Mouse (Mus musculus) liver, postnatal 0 days (tissue): Measurements from ENCODE around the gene Pgam2. TPM values are rescaled to one million over a fixed set of nuclear protein-coding genes. Genes with fewer than 3 reads are reported as not detected.
"Not testable (repeated sequence)": the region's sequence is repeated elsewhere in the genome, so short reads cannot be mapped to it uniquely, and the experiment has no call there.

ENCODE experiments used
- ATAC-seq: fragments of 200-750 bp; cut with Nextera tagmentation; 2 replicates; pipeline ENCODE4 v1.8.0; 2017; ENCODE audit warnings: mild to moderate bottlenecking, moderate library complexity
- DNase-seq: peaks from one replicate; pipeline ENCODE4 v3.0.0-alpha.2; 2016
- H3K27ac ChIP-seq: fragments of 300-500 bp; sonication (generic); 2 replicates; pipeline ENCODE4 v1.5.1; 2014; ENCODE audit warnings: antibody characterized with exemption, moderate library complexity, mild to moderate bottlenecking, low read depth
- H3K27me3 ChIP-seq: fragments of 300-500 bp; sonication (generic); 2 replicates; pipeline ENCODE4 v1.6.1; 2014; ENCODE audit warnings: low read length, control low read depth, mixed read lengths; ENCODE audit not compliant: insufficient read depth
- H3K36me3 ChIP-seq: fragments of 300-500 bp; sonication (generic); replicated peaks from 2 replicates; pipeline ENCODE4 v1.6.1; 2014; ENCODE audit warnings: mild to moderate bottlenecking, control low read depth, low read length, moderate library complexity, mixed read lengths; ENCODE audit not compliant: insufficient read depth
- H3K4me1 ChIP-seq: fragments of 300-500 bp; sonication (generic); 2 replicates; pipeline ENCODE4 v1.6.1; 2014; ENCODE audit warnings: antibody characterized with exemption, mild to moderate bottlenecking, control low read depth; ENCODE audit not compliant: insufficient read depth
- H3K4me2 ChIP-seq: fragments of 300-500 bp; sonication (generic); 2 replicates; pipeline ENCODE4 v1.6.1; 2014; ENCODE audit warnings: low read depth, mild to moderate bottlenecking, low read length, moderate library complexity, mixed read lengths
- H3K4me3 ChIP-seq: fragments of 300-500 bp; sonication (generic); 2 replicates; pipeline ENCODE4 v1.5.1; 2014; ENCODE audit warnings: low read depth, low read length
- H3K9ac ChIP-seq: fragments of 300-500 bp; sonication (generic); replicated peaks from 2 replicates; pipeline ENCODE4 v1.6.1; 2014; ENCODE audit warnings: mild to moderate bottlenecking, moderate library complexity
- H3K9me3 ChIP-seq: fragments of 300-500 bp; sonication (generic); 2 replicates; pipeline ENCODE4 v1.6.1; 2016; ENCODE audit warnings: mild to moderate bottlenecking, control low read depth, low read length, mixed read lengths
- CTCF ChIP-seq: sonication (generic); IDR thresholded peaks from 2 replicates; pipeline ENCODE4 v1.5.1; 2016; ENCODE audit warnings: antibody characterized with exemption, low read depth
- EP300 ChIP-seq: IDR thresholded peaks from 2 replicates; pipeline ENCODE4 v1.6.1; 2016; ENCODE audit warnings: antibody characterized with exemption, low read depth, mild to moderate bottlenecking
- WGBS: fragments of 180-500 bp; shearing (Covaris S2); extraction: QIAGEN DNeasy Blood & Tissue Kit; methylation state at CpG from one replicate; pipeline ENCODE4 v1.1.7; 2014; ENCODE audit not compliant: insufficient replicate concordance; 5-methylcytosine and 5-hydroxymethylcytosine counted together
- polyA plus RNA-seq: library from polyadenylated mRNA; unstranded; fragments of >200 nt; fragmentation: Nextera tagmentation; extraction: Ambion mirVana; gene quantifications from 2 replicates; pipeline ENCODE4 v1.2.1, GENCODE M21; 2015

Gene Pgam2
- polyA plus RNA-seq, 1 experiment from 2014 or later = 1.1 TPM

DNA sequence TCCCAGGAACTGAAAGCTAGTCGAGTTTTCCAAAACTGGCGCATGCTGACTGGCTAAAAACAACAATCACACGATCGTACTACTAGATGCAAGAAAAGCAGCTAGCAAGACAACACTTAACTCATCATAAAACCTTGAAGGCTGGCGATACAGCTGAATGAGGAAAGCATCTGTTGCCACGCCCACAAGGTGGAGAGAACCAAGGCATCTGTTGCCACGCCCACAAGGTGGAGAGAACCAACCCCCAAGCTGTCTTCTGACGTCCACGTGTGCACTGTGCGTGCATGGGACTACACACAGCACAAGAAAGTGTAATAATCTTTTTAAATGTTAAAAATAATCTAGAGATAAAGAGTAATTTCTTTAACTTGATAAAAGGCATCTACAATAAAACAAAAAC lies 9.8 kb upstream of the Pgam2 start:
- 73% methylated on average over 10 of the region's 10 CpGs for WGBS
- H3K27me3 ChIP-seq = no peaks in the 10 kb centered on the region
- no peak overlapping the region for H3K4me3 ChIP-seq
- no peak for DNase-seq
- no peaks in the 10 kb centered on the region for H3K9me3 ChIP-seq
- ATAC-seq = no peak
- H3K27ac ChIP-seq = no peak overlapping the region
- H3K9ac ChIP-seq = no peak overlapping the region
- no peaks in the 10 kb centered on the region for H3K36me3 ChIP-seq
- no peaks in the 10 kb centered on the region for H3K4me1 ChIP-seq
- no peak for TF ChIP-seq CTCF
- H3K4me2 ChIP-seq = no peak overlapping the region

DNA sequence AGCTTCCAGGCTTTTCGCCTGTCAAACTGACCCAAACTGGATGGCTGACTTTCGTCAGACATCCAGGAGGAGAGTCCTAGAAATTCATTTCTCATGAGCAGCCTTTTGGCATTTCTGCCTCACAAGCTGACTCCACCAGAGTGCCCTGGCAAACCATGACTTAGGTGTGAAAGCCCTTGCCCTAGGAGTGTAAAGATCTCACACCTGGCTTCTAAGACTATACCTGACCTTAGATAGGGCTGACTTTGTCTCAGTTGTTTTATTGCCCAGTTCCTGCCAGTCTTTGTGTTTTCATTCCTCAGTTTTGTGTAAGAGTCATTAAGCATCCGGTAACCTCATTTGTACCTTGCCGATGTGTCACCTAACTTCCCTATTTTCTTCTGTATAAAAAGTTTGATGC lies 6.0 kb upstream of the Pgam2 start:
- 82% methylated on average over 4 of the region's 4 CpGs for WGBS
- DNase-seq, H3K4me2 ChIP-seq, H3K27me3 ChIP-seq, H3K9me3 ChIP-seq, H3K4me1 ChIP-seq, H3K36me3 ChIP-seq, H3K4me3 ChIP-seq, H3K9ac ChIP-seq, ATAC-seq, H3K27ac ChIP-seq: not testable (repeated sequence)

DNA sequence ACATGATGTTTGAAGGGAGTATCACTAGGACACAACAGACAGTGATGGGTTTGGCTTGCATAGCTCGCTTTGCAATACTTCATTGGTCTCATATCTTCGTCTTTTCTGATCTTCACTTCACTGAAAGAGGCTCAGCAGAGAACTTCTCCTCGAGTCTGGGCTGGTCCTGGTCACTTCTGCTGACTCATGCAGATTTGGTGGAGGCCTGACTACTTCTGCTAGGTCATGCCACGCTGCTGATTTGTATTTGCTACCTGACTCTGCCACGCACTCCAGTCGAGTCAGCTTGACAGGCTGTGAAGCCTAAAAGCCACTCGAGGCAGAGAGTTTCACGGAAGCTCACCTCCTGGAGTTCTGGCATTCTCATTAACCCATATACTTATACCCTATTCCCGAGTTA lies 4.4 kb upstream of the Pgam2 start:
- Histone ChIP-seq H3K36me3 (no peaks in the 10 kb centered on the region), H3K9me3 (no peaks in the 10 kb centered on the region), H3K4me3 (no peak overlapping the region), H3K27ac (no peak overlapping the region), H3K4me1 (peaks cover 6% of the 10 kb centered on the region), H3K27me3 (no peaks in the 10 kb centered on the region), H3K9ac (no peak overlapping the region), H3K4me2 (no peak overlapping the region)
- TF ChIP-seq EP300 = no peak
- TF ChIP-seq CTCF = no peak
- 75% methylated on average over 9 of the region's 9 CpGs for WGBS
- ATAC-seq (no peak), DNase-seq (no peak)

DNA sequence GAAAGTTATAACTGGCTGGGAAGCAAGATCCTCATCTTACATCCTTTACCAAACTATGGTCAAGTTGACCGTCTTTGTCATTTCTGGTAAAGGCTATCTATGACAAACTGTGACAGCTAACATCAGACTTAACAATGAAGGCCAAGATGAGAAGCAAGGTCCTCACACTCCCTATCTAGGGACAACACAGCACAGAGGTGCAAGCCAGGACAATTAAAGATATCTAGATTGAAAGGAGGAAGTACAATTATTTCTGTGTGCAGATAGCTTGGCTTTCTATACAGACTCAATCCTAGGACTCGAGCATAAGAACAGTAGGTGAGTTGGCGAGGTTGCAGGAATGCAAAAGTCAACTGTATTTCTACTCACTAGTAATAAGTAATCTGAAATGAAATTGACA lies 2.2 kb upstream of the Pgam2 start:
- H3K4me1 ChIP-seq = peaks cover 13% of the 10 kb centered on the region
- no peak overlapping the region for H3K9ac ChIP-seq
- no peak for DNase-seq
- no peak overlapping the region for H3K4me3 ChIP-seq
- no peak for ATAC-seq
- no peaks in the 10 kb centered on the region for H3K9me3 ChIP-seq
- no peak overlapping the region for H3K4me2 ChIP-seq
- WGBS = 53% methylated on average over 3 of the region's 3 CpGs
- no peaks in the 10 kb centered on the region for H3K27me3 ChIP-seq
- no peak overlapping the region for H3K27ac ChIP-seq
- TF ChIP-seq EP300 (no peak), CTCF (no peak)
- H3K36me3 ChIP-seq = peaks cover 5% of the 10 kb centered on the region

DNA sequence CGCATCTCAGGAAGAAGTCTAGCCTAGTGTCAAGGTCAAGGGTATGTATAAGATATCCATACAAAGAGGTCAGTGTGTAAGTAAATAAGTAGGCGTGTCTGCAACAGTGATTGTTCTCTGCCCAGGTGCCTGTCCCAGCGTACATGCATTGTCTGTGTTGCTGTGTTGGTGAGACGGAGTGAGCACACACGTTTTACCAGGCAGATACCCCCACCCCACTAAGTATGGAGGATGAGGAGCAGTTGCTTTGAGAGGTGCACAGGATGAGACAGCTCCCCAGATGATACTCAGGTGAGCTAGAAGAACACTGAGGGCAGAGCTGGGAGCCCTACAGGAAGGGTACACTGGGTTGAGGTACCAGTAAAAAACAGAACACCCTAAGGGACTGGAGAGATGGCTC lies 641 bp upstream of the Pgam2 start:
- DNase-seq = no peak
- Histone ChIP-seq H3K4me3 (no peak overlapping the region), H3K27me3 (no peaks in the 10 kb centered on the region), H3K36me3 (peaks cover 20% of the 10 kb centered on the region), H3K27ac (no peak overlapping the region), H3K9ac (no peak overlapping the region), H3K4me2 (no peak overlapping the region), H3K9me3 (no peaks in the 10 kb centered on the region), H3K4me1 (peaks cover 13% of the 10 kb centered on the region)
- TF ChIP-seq CTCF (no peak), EP300 (no peak)
- WGBS = 68% methylated on average over 5 of the region's 5 CpGs
- ATAC-seq = no peak

DNA sequence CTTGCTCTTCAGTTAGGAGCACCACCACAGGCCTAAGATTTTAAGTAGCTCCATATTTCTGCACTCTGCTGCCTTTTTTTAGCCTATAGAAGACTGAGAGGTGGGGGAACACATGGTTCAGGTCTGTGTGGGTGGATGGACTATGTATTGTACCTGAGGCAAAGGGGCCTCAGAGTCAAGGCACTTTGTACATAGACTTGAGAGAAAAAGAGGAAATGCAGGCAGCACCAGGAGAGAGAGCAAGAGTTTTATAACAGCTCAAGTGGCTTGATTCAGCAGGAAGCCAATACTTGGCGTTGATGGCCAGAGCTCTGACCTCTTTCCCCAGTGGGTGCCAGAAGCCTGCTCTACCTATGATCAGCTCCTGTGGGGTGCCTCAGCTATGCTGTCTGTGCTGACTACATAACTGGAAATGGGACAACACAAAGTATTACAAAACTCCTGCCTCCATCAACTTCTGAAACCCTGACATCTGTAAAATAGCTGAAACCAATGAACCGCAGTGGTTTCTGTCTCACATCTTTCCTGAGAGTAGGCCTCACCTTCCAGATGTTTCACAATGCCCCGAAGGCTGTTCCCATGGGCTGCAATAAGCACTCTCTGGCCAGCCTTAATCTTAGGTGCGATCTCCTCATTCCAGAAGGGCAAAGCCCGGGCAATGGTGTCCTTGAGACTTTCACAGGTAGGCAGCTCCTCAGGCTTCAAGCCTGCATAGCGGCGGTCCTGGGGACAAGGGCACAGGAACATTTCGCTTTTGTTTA lies 896 bp downstream of the Pgam2 start:
- Histone ChIP-seq H3K4me3 (no peak overlapping the region), H3K9me3 (no peaks in the 10 kb centered on the region), H3K27ac (no peak overlapping the region), H3K36me3 (peaks cover 33% of the 10 kb centered on the region), H3K9ac (no peak overlapping the region), H3K4me1 (peaks cover 13% of the 10 kb centered on the region), H3K4me2 (no peak overlapping the region), H3K27me3 (no peaks in the 10 kb centered on the region)
- TF ChIP-seq EP300 = no peak
- no peak for TF ChIP-seq CTCF
- no peak for DNase-seq
- no peak for ATAC-seq
- 58% methylated on average over 8 of the region's 8 CpGs for WGBS

DNA sequence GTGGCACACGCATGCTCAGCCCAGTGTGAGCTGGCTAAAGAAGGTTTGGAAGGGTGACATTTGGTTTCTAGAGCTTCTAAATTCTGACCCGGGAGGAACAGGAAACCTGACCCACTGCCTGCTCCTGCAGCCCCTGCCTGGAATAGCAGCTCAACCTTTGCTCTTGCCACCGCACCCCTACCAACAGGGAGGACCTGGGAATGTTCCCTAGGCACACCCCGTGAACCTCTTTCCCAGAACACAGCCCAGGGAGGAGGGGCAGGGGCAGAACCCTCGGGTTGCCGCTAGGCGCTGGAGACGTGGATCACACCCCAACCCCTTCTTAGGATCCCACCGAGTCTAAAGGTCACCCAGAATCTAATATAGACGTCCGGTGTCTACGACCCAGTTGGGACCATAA lies 1.5 kb downstream of the Pgam2 start:
- Histone ChIP-seq H3K4me2 (no peak overlapping the region), H3K36me3 (peaks cover 39% of the 10 kb centered on the region), H3K9ac (no peak overlapping the region), H3K9me3 (no peaks in the 10 kb centered on the region), H3K27ac (no peak overlapping the region), H3K27me3 (no peaks in the 10 kb centered on the region), H3K4me1 (peaks cover 13% of the 10 kb centered on the region), H3K4me3 (no peak overlapping the region)
- no peak for ATAC-seq
- DNase-seq = no peak
- 51% methylated on average over 12 of the region's 12 CpGs for WGBS
- TF ChIP-seq CTCF = no peak
